14 mouse cellular contexts compared by ENCODE assay signal in the genomic region with DNA sequence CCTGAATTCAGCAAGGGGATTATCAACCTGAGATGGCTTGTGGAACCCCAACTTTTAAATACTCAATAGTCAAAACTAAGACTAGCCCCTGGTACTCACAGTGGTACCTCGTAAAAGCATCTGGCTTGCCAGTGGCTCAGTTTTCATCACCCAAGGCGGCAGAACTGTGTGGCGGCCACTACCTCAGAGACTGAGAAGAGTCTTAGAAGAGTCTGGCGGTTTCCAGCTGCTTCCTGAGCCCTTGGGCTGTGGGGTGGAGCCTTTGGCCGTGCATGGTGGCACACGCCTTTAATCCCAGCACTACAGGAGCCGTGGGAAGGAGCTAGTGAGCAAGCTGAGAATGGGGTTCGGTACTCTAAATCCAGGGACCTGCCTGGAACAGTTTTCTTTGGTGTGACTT. TPM values are rescaled to one million over a fixed set of nuclear protein-coding genes. Genes with fewer than 3 reads are reported as not detected.
DNase-seq lines count a peak whose midpoint lies in the region; ATAC-seq and TF ChIP-seq lines count a peak whose summit lies in the region.
"Had no signal": no experiment of that assay in that cellular context is flagged by ENCODE, and none has a peak within 500 bp of the region (broad histone marks: within the 10 kb centered on the region; RNA-seq: fewer than 3 reads in every experiment).

No protein-coding gene starts in this region.

- no peak for DNase-seq in lung, postnatal 14 days
- no peak for DNase-seq in frontal cortex, adult 2 months (ENCODE audit: extremely low spot score in 1 of 2, low spot score in 1 of 2)
- DNase-seq in urinary bladder, adult 2 months (ENCODE audit: low spot score), result no peak
- DNase-seq: liver, embryonic 13.5 days had no signal

- no peak for TF ChIP-seq CTCF in ES-Bruce4 (IDR thresholded peaks at IDR 0.05; ENCODE audit: low read depth, low read length)

- TF ChIP-seq EP300 in ES-Bruce4 (IDR thresholded peaks at IDR 0.05; ENCODE audit: insufficient read depth, low read depth, low read length), result no peak

- peak overlapping the region; percentile 49; the same call in 1 of the 2 replicates for H3K27ac ChIP-seq in lung, embryonic 16.5 days (ENCODE audit: low read length)
- H3K27ac ChIP-seq in ES-Bruce4 (ENCODE audit: insufficient read depth, low read length), result peak overlapping the region; percentile 72
- H3K27ac ChIP-seq in stomach, embryonic 16.5 days (ENCODE audit: low read length), result peak overlapping the region; percentile 19; the same call in 1 of the 2 replicates
- H3K27ac ChIP-seq: hindbrain, embryonic 13.5 days; liver, embryonic 13.5 days had no signal

- H3K4me2 ChIP-seq in lung, embryonic 16.5 days (ENCODE audit: low read depth, low read length), result peak overlapping the region; percentile 25
- H3K4me2 ChIP-seq in stomach, embryonic 16.5 days (ENCODE audit: low read depth, low read length), result 0 out of 2 replicates have a peak overlapping the region, but pooled peaks have one; percentile 17
- H3K4me2 ChIP-seq: hindbrain, embryonic 13.5 days; liver, embryonic 13.5 days had no signal

- H3K9me3 ChIP-seq in lung, embryonic 16.5 days (ENCODE audit: control insufficient read depth, low read length), result no peaks in the 10 kb centered on the region
- H3K9me3 ChIP-seq in ES-Bruce4 (replicated peaks; ENCODE audit: control insufficient read depth, insufficient read depth, low read length, poor library complexity, severe bottlenecking), result peaks cover 14% of the 10 kb centered on the region
- no peaks in the 10 kb centered on the region; the same call in 1 of the 2 replicates for H3K9me3 ChIP-seq in stomach, embryonic 16.5 days (replicated peaks; ENCODE audit: control insufficient read depth, low read length)

- peak; percentile 36; the same call in 1 of the 2 replicates for ATAC-seq in lung, embryonic 16.5 days (ENCODE audit: low read depth)
- ATAC-seq in granulocyte monocyte progenitor cell, adult 5-6 weeks (replicated peaks; ENCODE audit: poor library complexity, severe bottlenecking), result peak; percentile 47
- ATAC-seq in stomach, embryonic 16.5 days (ENCODE audit: insufficient read depth, low FRiP score), result no peak
- ATAC-seq: forebrain, embryonic 14.5 days; midbrain, embryonic 16.5 days had no signal

- WGBS in lung, embryonic 16.5 days, result 21% methylated on average over 8 of the region's 8 CpGs
- whole genome bisulfite sequencing in stomach, embryonic 16.5 days, result 30% methylated on average over 8 of the region's 8 CpGs

- H3K4me3 ChIP-seq in lung, embryonic 16.5 days (ENCODE audit: low read length), result no peak overlapping the region
- no peak overlapping the region for H3K4me3 ChIP-seq in ES-Bruce4 (ENCODE audit: low read depth, low read length)
- H3K4me3 ChIP-seq in stomach, embryonic 16.5 days (replicated peaks; ENCODE audit: low read length), result no peak overlapping the region
- H3K4me3 ChIP-seq: hindbrain, embryonic 13.5 days; liver, embryonic 13.5 days had no signal

- no peaks in the 10 kb centered on the region; the same call in 1 of the 2 replicates for H3K4me1 ChIP-seq in lung, embryonic 16.5 days (replicated peaks; ENCODE audit: control insufficient read depth, insufficient read depth, low read length)
- peaks cover 4% of the 10 kb centered on the region for H3K4me1 ChIP-seq in ES-Bruce4 (ENCODE audit: control insufficient read depth, insufficient read depth, low read length)
- peaks cover 7% of the 10 kb centered on the region for H3K4me1 ChIP-seq in stomach, embryonic 16.5 days (ENCODE audit: control insufficient read depth, insufficient read depth, low read length)

- no peak for TF ChIP-seq POLR2A in ES-Bruce4 (IDR thresholded peaks at IDR 0.05; ENCODE audit: insufficient read depth, low read length)

- H3K9ac ChIP-seq in lung, embryonic 16.5 days (ENCODE audit: low read length), result no peak overlapping the region
- H3K9ac ChIP-seq in ES-Bruce4 (ENCODE audit: low read depth, poor library complexity, severe bottlenecking), result 0 out of 2 replicates have a peak overlapping the region, but pooled peaks have one; percentile 22
- H3K9ac ChIP-seq in stomach, embryonic 16.5 days (ENCODE audit: low read length), result no peak overlapping the region
- H3K9ac ChIP-seq: hindbrain, embryonic 13.5 days; liver, embryonic 13.5 days had no signal

- H3K36me3 ChIP-seq in lung, embryonic 16.5 days (ENCODE audit: control insufficient read depth, insufficient read depth, low read length), result no peaks in the 10 kb centered on the region
- no peaks in the 10 kb centered on the region for H3K36me3 ChIP-seq in ES-Bruce4 (ENCODE audit: control insufficient read depth, insufficient read depth, low read length, poor library complexity, severe bottlenecking)
- no peaks in the 10 kb centered on the region for H3K36me3 ChIP-seq in stomach, embryonic 16.5 days (ENCODE audit: control insufficient read depth, insufficient read depth, low read length)
- H3K36me3 ChIP-seq: hindbrain, embryonic 13.5 days; liver, embryonic 13.5 days had no signal

- H3K27me3 ChIP-seq in lung, embryonic 16.5 days (ENCODE audit: control insufficient read depth, insufficient read depth, low read depth, low read length), result no peaks in the 10 kb centered on the region
- no peaks in the 10 kb centered on the region for H3K27me3 ChIP-seq in ES-Bruce4 (ENCODE audit: control insufficient read depth, insufficient read depth, low read length, poor library complexity, severe bottlenecking)
- no peaks in the 10 kb centered on the region for H3K27me3 ChIP-seq in stomach, embryonic 16.5 days (ENCODE audit: control insufficient read depth, insufficient read depth, low read length)
- H3K27me3 ChIP-seq: Patski had no signal

RNA-seq across cellular contexts. Expression of a gene that starts 25.0 kb away (rescaled TPM):
- 62.0 and 63.2 TPM in 2 replicates for polyA plus RNA-seq in lung, embryonic 16.5 days (2015; fragmentation: Nextera tagmentation; extraction: Ambion mirVana)
- polyA plus RNA-seq in ES-Bruce4 (2011; ENCODE audit: insufficient read depth, insufficient read length, low read depth, missing spikeins), result 49.9 and 52.7 TPM in 2 replicates
- 97.1 and 103 TPM in 2 replicates for total RNA-seq in granulocyte monocyte progenitor cell, adult 5-6 weeks (2014; fragmentation: Nextera tagmentation)
- 27.2 and 27.5 TPM in 2 replicates for total RNA-seq in granulocyte monocyte progenitor cell, adult 5-6 weeks (2017)
- polyA plus RNA-seq in stomach, embryonic 16.5 days (2015; fragmentation: Nextera tagmentation; extraction: Ambion mirVana), result 69.6 and 72.9 TPM in 2 replicates
- polyA plus RNA-seq in frontal cortex, adult 2 months (2012; rRNA removed), result 80.6 and 84.7 TPM in 2 replicates
- 55.9 and 71.5 TPM in 2 replicates for polyA plus RNA-seq in urinary bladder, adult 2 months (2012; rRNA removed)

RNA-seq across cellular contexts. Expression of a gene that starts 36.4 kb away (rescaled TPM):
- polyA plus RNA-seq in lung, embryonic 16.5 days (2015; fragmentation: Nextera tagmentation; extraction: Ambion mirVana), result 13.0 and 23.4 TPM in 2 replicates
- 6.4 and 7.1 TPM in 2 replicates for polyA plus RNA-seq in ES-Bruce4 (2011; ENCODE audit: insufficient read depth, insufficient read length, low read depth, missing spikeins)
- total RNA-seq in granulocyte monocyte progenitor cell, adult 5-6 weeks (2014; fragmentation: Nextera tagmentation), result 5.6 TPM in 1 of 2 replicates, not detected in the other
- total RNA-seq in granulocyte monocyte progenitor cell, adult 5-6 weeks (2017), result 0.46 and 0.95 TPM in 2 replicates
- 12.1 and 21.3 TPM in 2 replicates for polyA plus RNA-seq in stomach, embryonic 16.5 days (2015; fragmentation: Nextera tagmentation; extraction: Ambion mirVana)
- 182 and 219 TPM in 2 replicates for polyA plus RNA-seq in frontal cortex, adult 2 months (2012; rRNA removed)
- 124 and 133 TPM in 2 replicates for polyA plus RNA-seq in urinary bladder, adult 2 months (2012; rRNA removed)

RNA-seq across cellular contexts. Expression of a gene that starts 39.9 kb away (rescaled TPM):
- 486 and 558 TPM in 2 replicates for polyA plus RNA-seq in lung, embryonic 16.5 days (2015; fragmentation: Nextera tagmentation; extraction: Ambion mirVana)
- 123 and 135 TPM in 2 replicates for polyA plus RNA-seq in ES-Bruce4 (2011; ENCODE audit: insufficient read depth, insufficient read length, low read depth, missing spikeins)
- total RNA-seq in granulocyte monocyte progenitor cell, adult 5-6 weeks (2014; fragmentation: Nextera tagmentation), result not detected in 2 replicates
- total RNA-seq in granulocyte monocyte progenitor cell, adult 5-6 weeks (2017), result not detected in 2 replicates
- polyA plus RNA-seq in stomach, embryonic 16.5 days (2015; fragmentation: Nextera tagmentation; extraction: Ambion mirVana), result 155 and 197 TPM in 2 replicates
- polyA plus RNA-seq in frontal cortex, adult 2 months (2012; rRNA removed), result 0.76 and 1.2 TPM in 2 replicates
- 775 and 802 TPM in 2 replicates for polyA plus RNA-seq in urinary bladder, adult 2 months (2012; rRNA removed)

RNA-seq across cellular contexts. Expression of a gene that starts 48.8 kb away (rescaled TPM):
- not detected in 2 replicates for polyA plus RNA-seq in lung, embryonic 16.5 days (2015; fragmentation: Nextera tagmentation; extraction: Ambion mirVana)
- not detected in 2 replicates for polyA plus RNA-seq in ES-Bruce4 (2011; ENCODE audit: insufficient read depth, insufficient read length, low read depth, missing spikeins)
- total RNA-seq in granulocyte monocyte progenitor cell, adult 5-6 weeks (2014; fragmentation: Nextera tagmentation), result not detected in 2 replicates
- not detected in 2 replicates for total RNA-seq in granulocyte monocyte progenitor cell, adult 5-6 weeks (2017)
- not detected in 2 replicates for polyA plus RNA-seq in stomach, embryonic 16.5 days (2015; fragmentation: Nextera tagmentation; extraction: Ambion mirVana)
- polyA plus RNA-seq in frontal cortex, adult 2 months (2012; rRNA removed), result not detected in 2 replicates
- polyA plus RNA-seq in urinary bladder, adult 2 months (2012; rRNA removed), result not detected in 2 replicates
- total RNA-seq: adrenal gland, postnatal 4 days had no signal
- polyA plus RNA-seq: forebrain, embryonic 14.5 days; gonadal fat pad, adult 2 months; liver, embryonic 13.5 days; midbrain, embryonic 16.5 days had no signal

RNA-seq across cellular contexts. Expression of a gene that starts 51.0 kb away (rescaled TPM):
- polyA plus RNA-seq in lung, embryonic 16.5 days (2015; fragmentation: Nextera tagmentation; extraction: Ambion mirVana), result not detected in 2 replicates
- not detected in 2 replicates for polyA plus RNA-seq in ES-Bruce4 (2011; ENCODE audit: insufficient read depth, insufficient read length, low read depth, missing spikeins)
- total RNA-seq in granulocyte monocyte progenitor cell, adult 5-6 weeks (2014; fragmentation: Nextera tagmentation), result not detected in 2 replicates
- total RNA-seq in granulocyte monocyte progenitor cell, adult 5-6 weeks (2017), result not detected in 2 replicates
- not detected in 2 replicates for polyA plus RNA-seq in stomach, embryonic 16.5 days (2015; fragmentation: Nextera tagmentation; extraction: Ambion mirVana)
- polyA plus RNA-seq in frontal cortex, adult 2 months (2012; rRNA removed), result not detected in 2 replicates
- 0.14 and 0.31 TPM in 2 replicates for polyA plus RNA-seq in urinary bladder, adult 2 months (2012; rRNA removed)
- total RNA-seq: adrenal gland, postnatal 4 days had no signal
- polyA plus RNA-seq: forebrain, embryonic 14.5 days; hindbrain, embryonic 13.5 days; liver, embryonic 13.5 days; midbrain, embryonic 16.5 days; Patski had no signal

Comparison
In these comparisons a context has a peak if more than half of its experiments do, and no peak if none do; other contexts are left out.
1. H3K27ac ChIP-seq: peak in every context shown above with its lines; median percentile 72 in ES-Bruce4; 49 in lung, embryonic 16.5 days; 19 in stomach, embryonic 16.5 days.
2. RNA of a gene that starts 39.9 kb away (polyA plus RNA-seq): 775 to 802 TPM in urinary bladder, adult 2 months, 486 to 558 TPM in lung, embryonic 16.5 days, 155 to 197 TPM in stomach, embryonic 16.5 days and 123 to 135 TPM in ES-Bruce4; 0.76 to 1.2 TPM in frontal cortex, adult 2 months; every median in the first group is over 10 times any median in the second.